ENCODE assay signal across 43 mouse cellular contexts in genomic region chr2:181656734-181657133, GRCm38 (mm10). TPM values are rescaled to one million over a fixed set of nuclear protein-coding genes. Genes with fewer than 3 reads are reported as not detected.
"Had no signal": no experiment of that assay in that cellular context is flagged by ENCODE, and none has a peak within 500 bp of the region (broad histone marks: within the 10 kb centered on the region; RNA-seq: fewer than 3 reads in every experiment).

Gene Gm29797, plus strand, starts transcription at chr2:181657034.

- DNase-seq: heart, postnatal 10 days; heart, postnatal 14 days; heart, postnatal 36 days; heart, postnatal 4 days; kidney, adult 11 months; kidney, adult 18-20 months; kidney, adult 2 months; kidney, adult 8-10 months; kidney, adult 9 months; kidney, postnatal 10 days; kidney, postnatal 14 days; kidney, postnatal 25 days; kidney, postnatal 36 days; layer of hippocampus, adult 9-11 months; layer of hippocampus, postnatal 36 days had no signal

- H3K27ac ChIP-seq: heart, embryonic 10.5 days; heart, embryonic 13.5 days; heart, embryonic 15.5 days; hindbrain, embryonic 10.5 days; hindbrain, embryonic 12.5 days; hindbrain, embryonic 13.5 days; hindbrain, embryonic 14.5 days; hindbrain, embryonic 15.5 days; hindbrain, postnatal 0 days; intestine, embryonic 15.5 days; kidney, embryonic 15.5 days; kidney, postnatal 0 days; left cerebral cortex, adult 2 months had no signal

- ATAC-seq: hindbrain, embryonic 16.5 days; hindbrain, postnatal 0 days; inflammation-experienced regulatory T-cells, adult 6 months; intestine, embryonic 15.5 days; intestine, embryonic 16.5 days; intestine, postnatal 0 days had no signal

- H3K9ac ChIP-seq: heart, embryonic 12.5 days; heart, embryonic 13.5 days; heart, embryonic 15.5 days; hindbrain, embryonic 12.5 days; hindbrain, embryonic 13.5 days; hindbrain, embryonic 14.5 days; hindbrain, embryonic 15.5 days; intestine, embryonic 15.5 days; kidney, embryonic 15.5 days had no signal

- H3K4me2 ChIP-seq: heart, embryonic 11.5 days; heart, embryonic 12.5 days; heart, embryonic 13.5 days; heart, embryonic 15.5 days; hindbrain, embryonic 12.5 days; hindbrain, embryonic 13.5 days; hindbrain, embryonic 14.5 days; hindbrain, embryonic 15.5 days; intestine, embryonic 15.5 days; kidney, embryonic 15.5 days had no signal

- H3K4me1 ChIP-seq: hindbrain, embryonic 15.5 days had no signal

- H3K4me3 ChIP-seq: heart, embryonic 10.5 days; heart, embryonic 12.5 days; heart, embryonic 13.5 days; heart, embryonic 15.5 days; hindbrain, embryonic 10.5 days; hindbrain, embryonic 12.5 days; hindbrain, embryonic 13.5 days; hindbrain, embryonic 15.5 days; intestine, embryonic 15.5 days; kidney, embryonic 15.5 days; left cerebral cortex, adult 2 months had no signal

- H3K27me3 ChIP-seq: heart, embryonic 12.5 days; heart, embryonic 13.5 days; heart, embryonic 15.5 days; hindbrain, embryonic 12.5 days; hindbrain, embryonic 13.5 days; hindbrain, embryonic 15.5 days; intestine, embryonic 15.5 days; kidney, embryonic 15.5 days had no signal

- H3K9me3 ChIP-seq: heart, embryonic 10.5 days; heart, embryonic 12.5 days; heart, embryonic 13.5 days; heart, embryonic 15.5 days; hindbrain, embryonic 10.5 days; hindbrain, embryonic 12.5 days; hindbrain, embryonic 13.5 days; hindbrain, embryonic 15.5 days; intestine, embryonic 15.5 days; kidney, embryonic 15.5 days had no signal

RNA-seq across cellular contexts. Expression of gene Gm29797, which starts in this region (rescaled TPM):
- total RNA-seq: heart, postnatal 10 days; heart, postnatal 14 days; heart, postnatal 25 days; heart, postnatal 36 days; heart, postnatal 4 days; hematopoietic stem cell, adult 5-6 weeks; hindbrain, postnatal 0 days; layer of hippocampus, postnatal 10 days; layer of hippocampus, postnatal 14 days had no signal
- polyA plus RNA-seq: heart, embryonic 11.5 days; heart, embryonic 12.5 days; heart, embryonic 14.5 days; heart, embryonic 15.5 days; heart, embryonic 16.5 days; heart, postnatal 0 days; hindbrain, embryonic 10.5 days; hindbrain, embryonic 11.5 days; hindbrain, embryonic 13.5 days; hindbrain, embryonic 15.5 days; hindbrain, embryonic 16.5 days; hindbrain, postnatal 0 days; inflammation-experienced regulatory T-cells, adult 6 months; kidney, embryonic 14.5 days; kidney, postnatal 0 days had no signal
